Mouse (Mus musculus) neural tube, embryonic 11.5 days (tissue): ENCODE results near the gene Bcl2l2. TPM values are rescaled to one million over a fixed set of nuclear protein-coding genes. Genes with fewer than 3 reads are reported as not detected.

Source experiments
- ATAC-seq: fragments of 200-750 bp; cut with Nextera tagmentation; 2 replicates; pipeline ENCODE4 v1.8.0; 2017; ENCODE audit warnings: moderate number of reproducible peaks, mild to moderate bottlenecking, moderate TSS enrichment, moderate library complexity; ENCODE audit not compliant: insufficient read depth, low FRiP score, low TSS enrichment
- DNase-seq: peaks from one replicate; pipeline ENCODE4 v3.0.0-alpha.2; 2015; ENCODE audit warnings: low spot score
- H3K27ac ChIP-seq: fragments of 300-500 bp; sonication (generic); 2 replicates; pipeline ENCODE4 v1.5.1; 2014; ENCODE audit warnings: low read depth, mild to moderate bottlenecking, low read length
- H3K27me3 ChIP-seq: fragments of 300-500 bp; sonication (generic); 2 replicates; pipeline ENCODE4 v1.6.1; 2014; ENCODE audit warnings: mild to moderate bottlenecking, low read length, mixed read lengths; ENCODE audit not compliant: control insufficient read depth, insufficient read depth
- H3K36me3 ChIP-seq: fragments of 300-500 bp; sonication (generic); 2 replicates; pipeline ENCODE4 v1.6.1; 2014; ENCODE audit warnings: mild to moderate bottlenecking, low read length, moderate library complexity, mixed read lengths; ENCODE audit not compliant: control insufficient read depth, insufficient read depth
- H3K4me1 ChIP-seq: fragments of 300-500 bp; sonication (generic); 2 replicates; pipeline ENCODE4 v1.6.1; 2014; ENCODE audit warnings: low read length, mixed read lengths; ENCODE audit not compliant: control insufficient read depth, insufficient read depth
- H3K4me2 ChIP-seq: fragments of 300-500 bp; sonication (generic); 2 replicates; pipeline ENCODE4 v1.6.1; 2014; ENCODE audit warnings: low read depth, mild to moderate bottlenecking, moderate library complexity
- H3K4me3 ChIP-seq: fragments of 300-500 bp; sonication (generic); 2 replicates; pipeline ENCODE4 v1.5.1; 2014; ENCODE audit warnings: low read depth, low read length
- H3K9ac ChIP-seq: fragments of 300-500 bp; sonication (generic); 2 replicates; pipeline ENCODE4 v1.6.1; 2014; ENCODE audit warnings: mild to moderate bottlenecking, low read length
- H3K9me3 ChIP-seq: fragments of 300-500 bp; sonication (generic); 2 replicates; pipeline ENCODE4 v1.6.1; 2016; ENCODE audit warnings: low read length; ENCODE audit not compliant: control insufficient read depth
- WGBS: fragments of 180-500 bp; shearing (Covaris S2); extraction: QIAGEN DNeasy Blood & Tissue Kit; methylation state at CpG from one replicate; pipeline ENCODE4 v1.1.7; 2014; 5-methylcytosine and 5-hydroxymethylcytosine counted together
- polyA plus RNA-seq: library from polyadenylated mRNA; unstranded; fragments of >200 nt; fragmentation: Nextera tagmentation; extraction: Ambion mirVana; gene quantifications from 2 replicates; pipeline ENCODE4 v1.2.1, GENCODE M21; 2014

Gene Bcl2l2
- polyA plus RNA-seq, 1 experiment from 2014 or later = 2.9 TPM

DNA sequence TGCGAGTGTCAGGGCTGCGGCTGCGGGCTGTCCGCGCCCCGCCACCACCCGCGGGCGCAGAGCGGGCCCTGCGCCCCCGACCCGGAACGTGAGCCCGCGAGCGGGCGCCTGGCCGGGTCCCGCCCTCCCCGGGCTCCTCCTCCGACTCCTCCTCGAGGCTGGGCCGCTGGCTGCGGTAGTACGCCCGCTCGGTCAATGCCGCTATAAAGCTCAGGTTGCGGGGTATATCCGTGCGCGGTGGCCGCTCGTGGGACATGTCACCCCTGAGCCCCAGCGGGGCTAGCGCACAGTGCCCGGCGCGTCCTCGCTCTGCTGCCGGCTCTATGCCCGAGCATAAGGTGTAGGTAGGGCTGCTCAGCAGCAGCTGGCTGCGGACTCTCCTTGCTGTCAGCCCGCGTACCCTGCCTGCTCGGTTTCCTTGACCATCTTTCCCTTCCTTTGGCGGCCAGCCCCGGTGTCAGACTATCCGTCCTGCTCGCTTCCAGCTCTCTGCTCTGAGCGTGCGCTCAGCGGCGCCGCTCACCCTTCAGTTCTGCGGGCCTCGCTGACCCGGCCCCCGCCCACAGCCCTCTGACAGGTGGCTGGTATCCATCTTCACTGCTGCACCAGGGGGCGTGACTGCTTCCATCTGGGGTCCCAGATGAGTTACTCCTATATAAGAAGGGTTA is 6.0 kb upstream of the Bcl2l2 start, which contains the start of gene Ppp1r3e:
Gene Ppp1r3e, minus strand, starts transcription at position 503 of the 668 bp plus-strand sequence.
- Histone ChIP-seq H3K4me2 (peak within 1 kb of the TSS; percentile 99), H3K27me3 (no peaks in the 10 kb centered on the region), H3K4me3 (peak within 1 kb of the TSS; percentile 67), H3K9me3 (no peaks in the 10 kb centered on the region), H3K36me3 (no peaks in the 10 kb centered on the region), H3K4me1 (0 out of 2 replicates have a peak, but pooled peaks cover 6% of the 10 kb centered on the region), H3K9ac (peak within 1 kb of the TSS; percentile 61), H3K27ac (peak within 1 kb of the TSS; percentile 67)
- DNase-seq (peak; percentile 75), ATAC-seq (peak; percentile 66)
- under 1% methylated on average over 54 of the region's 61 CpGs for WGBS

DNA sequence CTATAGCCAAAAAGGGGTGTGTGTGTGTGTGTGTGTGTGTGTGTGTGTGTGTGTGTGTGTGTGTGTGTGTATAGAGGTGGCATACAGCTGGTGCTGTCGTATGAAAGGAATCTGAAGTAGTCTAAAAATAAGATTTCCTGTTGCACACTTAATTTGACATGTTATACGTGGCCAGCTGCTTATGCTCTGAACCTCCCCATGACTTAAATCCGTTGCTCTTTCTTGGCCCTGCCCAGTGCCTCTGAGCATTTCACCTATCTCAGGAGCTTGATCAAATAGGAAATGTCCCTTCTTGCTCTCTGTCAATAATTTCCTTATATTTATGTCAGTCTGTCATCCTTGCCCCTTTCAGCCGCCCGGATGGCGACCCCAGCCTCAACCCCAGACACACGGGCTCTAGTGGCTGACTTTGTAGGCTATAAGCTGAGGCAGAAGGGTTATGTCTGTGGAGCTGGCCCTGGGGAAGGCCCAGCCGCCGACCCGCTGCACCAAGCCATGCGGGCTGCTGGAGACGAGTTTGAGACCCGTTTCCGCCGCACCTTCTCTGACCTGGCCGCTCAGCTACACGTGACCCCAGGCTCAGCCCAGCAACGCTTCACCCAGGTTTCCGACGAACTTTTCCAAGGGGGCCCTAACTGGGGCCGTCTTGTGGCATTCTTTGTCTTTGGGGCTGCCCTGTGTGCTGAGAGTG is 990 bp downstream of the Bcl2l2 start:
- DNase-seq (no peak), ATAC-seq (no peak)
- Histone ChIP-seq H3K9me3 (no peaks in the 10 kb centered on the region), H3K9ac (peak overlapping the region; percentile 53), H3K36me3 (no peaks in the 10 kb centered on the region), H3K27me3 (no peaks in the 10 kb centered on the region), H3K4me1 (peaks cover 7% of the 10 kb centered on the region), H3K27ac (peak overlapping the region; percentile 75), H3K4me3 (peak overlapping the region; percentile 54), H3K4me2 (peak overlapping the region; percentile 66)
- 34% methylated on average over 21 of the region's 21 CpGs for WGBS

GRCm38 (mm10) chr14:54885309-54885708 is 2.1 kb downstream of the Bcl2l2 start:
- Histone ChIP-seq H3K27ac (no peak overlapping the region), H3K36me3 (no peaks in the 10 kb centered on the region), H3K4me3 (no peak overlapping the region), H3K4me1 (peaks cover 7% of the 10 kb centered on the region), H3K9me3 (no peaks in the 10 kb centered on the region), H3K4me2 (no peak overlapping the region), H3K9ac (no peak overlapping the region), H3K27me3 (no peaks in the 10 kb centered on the region)
- no peak for ATAC-seq
- DNase-seq = no peak
- WGBS = 95% methylated on average over 11 of the region's 11 CpGs

DNA sequence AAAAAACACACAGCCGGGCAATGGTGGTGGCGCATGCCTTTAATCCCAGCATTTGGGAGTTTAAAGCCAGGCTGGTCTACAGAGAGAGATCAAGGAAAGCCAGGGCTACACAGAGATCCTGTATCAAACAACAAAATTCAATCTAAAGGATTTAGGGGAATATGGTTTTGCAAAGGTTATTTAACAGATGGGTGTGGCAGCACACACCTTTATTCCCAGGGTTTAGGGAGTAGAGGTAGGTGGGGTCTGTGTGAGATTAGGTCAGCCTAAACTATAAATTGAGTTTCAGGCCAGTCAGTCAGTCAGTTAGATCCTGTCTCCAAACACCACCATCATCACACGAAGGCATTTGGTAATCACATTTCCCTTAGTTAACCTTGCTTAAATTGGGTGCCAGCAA is 9.0 kb downstream of the Bcl2l2 start, which contains the start of gene Pabpn1:
Gene Pabpn1, plus strand, starts transcription at position 301 of the 400 bp plus-strand sequence.
- DNase-seq (no peak), ATAC-seq (no peak)
- H3K4me2 ChIP-seq = peak within 1 kb of the TSS; percentile 45
- peaks cover 8% of the 10 kb centered on the region; the same call in 1 of the 2 replicates for H3K4me1 ChIP-seq
- peak within 1 kb of the TSS; percentile 28 for H3K9ac ChIP-seq
- WGBS = 95% methylated on average over 3 of the region's 3 CpGs
- peak within 1 kb of the TSS; percentile 93 for H3K4me3 ChIP-seq
- H3K27ac ChIP-seq = no peak within 1 kb of the TSS
- H3K9me3 ChIP-seq = no peaks in the 10 kb centered on the region
- H3K36me3 ChIP-seq = peaks cover 8% of the 10 kb centered on the region
- H3K27me3 ChIP-seq = no peaks in the 10 kb centered on the region

GRCm38 (mm10) chr14:54893651-54894181 is 10.5 kb downstream of the Bcl2l2 start:
- peak overlapping the region; percentile 98 for H3K9ac ChIP-seq
- under 1% methylated on average over 38 of the region's 38 CpGs for WGBS
- peak overlapping the region; percentile 93 for H3K4me3 ChIP-seq
- H3K36me3 ChIP-seq = peaks cover 11% of the 10 kb centered on the region
- peak overlapping the region; percentile 94 for H3K27ac ChIP-seq
- no peaks in the 10 kb centered on the region for H3K27me3 ChIP-seq
- no peaks in the 10 kb centered on the region for H3K9me3 ChIP-seq
- H3K4me1 ChIP-seq = peaks cover 8% of the 10 kb centered on the region; the same call in 1 of the 2 replicates
- ATAC-seq (peak; percentile 98), DNase-seq (peak; percentile 96)
- H3K4me2 ChIP-seq = peak overlapping the region; percentile 45

DNA sequence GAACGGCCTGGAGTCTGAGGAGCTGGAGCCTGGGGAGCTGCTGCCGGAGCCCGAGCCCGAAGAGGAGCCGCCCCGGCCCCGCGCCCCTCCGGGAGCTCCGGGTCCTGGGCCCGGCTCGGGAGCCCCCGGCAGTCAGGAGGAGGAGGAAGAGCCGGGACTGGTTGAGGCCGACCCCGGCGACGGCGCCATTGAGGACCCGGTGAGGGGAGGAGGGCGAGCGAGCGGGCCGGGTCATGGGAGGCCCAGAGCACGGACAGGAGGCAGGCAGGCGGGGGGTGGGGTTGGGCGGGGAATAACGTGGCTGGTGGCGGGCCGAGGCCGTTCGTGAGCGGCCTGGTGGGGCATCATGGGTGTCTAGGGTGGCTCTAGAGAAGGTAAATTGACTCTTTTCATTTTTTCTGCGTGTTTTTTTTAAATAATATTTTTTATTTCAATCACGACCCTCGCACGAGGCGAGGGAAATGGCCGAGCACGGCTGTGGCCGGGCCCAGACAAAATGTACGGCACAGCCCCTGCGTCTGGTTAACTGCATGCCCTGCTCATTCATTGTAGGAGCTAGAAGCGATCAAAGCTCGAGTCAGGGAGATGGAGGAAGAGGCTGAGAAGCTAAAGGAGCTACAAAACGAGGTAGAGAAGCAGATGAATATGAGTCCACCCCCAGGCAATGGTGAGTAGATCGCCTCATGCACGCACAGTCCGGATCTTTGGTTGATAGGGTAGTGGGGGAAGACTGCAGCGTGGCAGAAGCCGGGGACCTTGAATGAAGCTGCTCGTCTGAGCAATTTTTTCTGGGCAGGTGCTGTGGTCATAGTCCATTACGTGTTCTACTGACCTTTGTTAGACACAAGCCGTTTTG is 11.3 kb downstream of the Bcl2l2 start:
- WGBS = under 1% methylated on average over 44 of the region's 54 CpGs
- H3K27me3 ChIP-seq = no peaks in the 10 kb centered on the region
- H3K4me3 ChIP-seq = peak overlapping the region; percentile 93
- peak overlapping the region; percentile 64 for H3K4me2 ChIP-seq
- ATAC-seq (peak; percentile 55), DNase-seq (peak; percentile 62)
- H3K4me1 ChIP-seq = peaks cover 8% of the 10 kb centered on the region; the same call in 1 of the 2 replicates
- peaks cover 11% of the 10 kb centered on the region for H3K36me3 ChIP-seq
- H3K9me3 ChIP-seq = no peaks in the 10 kb centered on the region
- H3K27ac ChIP-seq = peak overlapping the region; percentile 94
- peak overlapping the region; percentile 98 for H3K9ac ChIP-seq

GRCm38 (mm10) chr14:54897445-54897844 is 14.3 kb downstream of the Bcl2l2 start:
- ATAC-seq = no peak
- H3K4me1 ChIP-seq = peaks cover 8% of the 10 kb centered on the region; the same call in 1 of the 2 replicates
- H3K36me3 ChIP-seq = peaks cover 11% of the 10 kb centered on the region
- no peaks in the 10 kb centered on the region for H3K9me3 ChIP-seq
- H3K27ac ChIP-seq = no peak overlapping the region
- H3K4me3 ChIP-seq = no peak overlapping the region
- no peak overlapping the region for H3K4me2 ChIP-seq
- no peaks in the 10 kb centered on the region for H3K27me3 ChIP-seq
- WGBS = 74% methylated on average over 2 of the region's 2 CpGs
- H3K9ac ChIP-seq = no peak overlapping the region
- no peak for DNase-seq

- Histone ChIP-seq H3K4me3 (no peak overlapping the region), H3K9me3 (no peaks in the 10 kb centered on the region), H3K36me3 (peaks cover 11% of the 10 kb centered on the region), H3K4me1 (peaks cover 2% of the 10 kb centered on the region; the same call in 1 of the 2 replicates), H3K27ac (no peak overlapping the region), H3K9ac (no peak overlapping the region), H3K27me3 (no peaks in the 10 kb centered on the region), H3K4me2 (no peak overlapping the region)
- ATAC-seq (peak; percentile 33; the same call in 1 of the 2 replicates), DNase-seq (peak; percentile 66)
- WGBS = 0% methylated on average over 3 of the region's 3 CpGs
Observed at GRCm38 (mm10) chr14:54900383-54900782, 17.2 kb downstream of the Bcl2l2 start.
